Mouse (Mus musculus) urinary bladder, postnatal 10 days (tissue): ENCODE measurements around the gene Folr2.

Source experiments
- DNase-seq: peaks from one replicate; pipeline ENCODE4 v3.0.0; 2022; ENCODE audit warnings: low spot score

Gene Folr2

DNA sequence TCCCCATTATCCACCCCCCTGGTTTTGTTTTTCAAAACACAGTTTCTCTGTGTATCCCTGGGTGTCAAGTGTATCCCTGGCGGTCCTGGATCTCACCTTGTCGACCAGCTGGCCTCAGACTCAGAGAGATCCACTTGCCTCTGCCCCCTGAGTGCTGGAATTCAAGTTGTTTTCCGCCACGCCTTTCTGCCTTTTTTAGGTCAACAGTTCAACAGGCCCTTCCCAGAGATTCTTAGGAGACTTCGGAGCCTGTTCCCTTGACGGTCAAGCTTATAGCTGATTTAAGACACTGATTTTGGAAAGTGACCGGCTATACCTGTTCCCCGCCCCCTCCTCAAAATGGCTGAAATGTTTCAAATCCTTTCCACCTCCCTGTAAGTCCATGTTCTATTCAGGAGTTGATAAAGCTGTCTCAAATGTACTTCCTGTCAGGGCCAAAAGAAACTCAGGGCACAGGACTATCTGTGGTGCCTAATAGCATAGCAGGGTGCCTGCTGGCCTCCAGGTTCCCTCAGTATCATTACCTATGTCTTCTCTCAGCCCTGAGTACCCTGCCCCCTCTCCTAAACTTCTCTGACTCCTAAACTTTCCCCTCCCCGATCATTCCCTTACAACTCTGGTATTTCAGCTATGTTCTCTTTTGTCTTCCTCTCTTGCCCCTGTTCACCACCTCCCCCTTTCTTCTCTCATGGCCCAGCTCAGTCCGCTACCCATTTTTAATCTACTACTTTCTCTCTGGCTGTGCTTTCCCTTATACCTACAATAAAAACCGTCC lies 9.7 kb upstream of the Folr2 start:
- no peak for DNase-seq

DNA sequence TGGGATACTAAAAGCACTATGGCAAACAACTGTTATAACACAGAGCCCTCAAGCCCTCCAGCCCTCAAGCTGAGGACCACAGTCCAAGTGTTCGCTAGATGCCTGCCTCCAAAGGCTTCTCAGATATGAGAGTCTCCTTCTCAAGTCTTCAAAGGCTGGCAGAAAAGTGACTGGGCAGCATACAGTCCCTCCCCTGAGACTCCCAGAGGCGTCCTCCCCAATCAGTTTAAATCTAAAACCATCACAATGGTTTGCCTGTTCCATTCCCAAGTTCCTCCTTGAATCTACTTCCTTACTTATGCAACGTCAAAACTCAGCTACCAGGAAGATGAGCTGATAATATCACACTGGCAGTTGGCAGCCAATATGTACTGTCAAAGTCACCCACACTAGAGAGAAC lies 6.4 kb upstream of the Folr2 start, which contains the start of gene Anapc15:
Anapc15 (plus strand) TSS at position 301 of the 400 bp plus-strand sequence.
- DNase-seq = no peak

DNA sequence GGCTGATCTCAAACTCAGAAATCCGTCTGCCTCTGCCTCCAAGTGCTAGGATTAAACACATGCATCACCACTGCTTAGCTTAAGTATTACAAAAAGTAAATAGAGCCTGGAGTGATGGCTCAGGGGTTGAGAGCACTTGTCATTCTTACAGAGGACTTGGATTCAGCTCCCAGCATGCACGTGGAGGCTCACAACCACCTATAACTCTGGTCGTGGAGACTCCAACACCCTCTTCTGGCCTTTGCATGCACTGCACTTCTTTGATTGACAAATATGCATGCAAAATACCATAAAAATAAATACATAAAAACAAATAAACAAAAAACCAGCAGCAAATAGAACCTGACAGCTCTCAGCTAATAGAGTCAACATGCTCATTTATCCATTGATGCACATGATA lies 5.3 kb upstream of the Folr2 start:
- DNase-seq = no peak

DNA sequence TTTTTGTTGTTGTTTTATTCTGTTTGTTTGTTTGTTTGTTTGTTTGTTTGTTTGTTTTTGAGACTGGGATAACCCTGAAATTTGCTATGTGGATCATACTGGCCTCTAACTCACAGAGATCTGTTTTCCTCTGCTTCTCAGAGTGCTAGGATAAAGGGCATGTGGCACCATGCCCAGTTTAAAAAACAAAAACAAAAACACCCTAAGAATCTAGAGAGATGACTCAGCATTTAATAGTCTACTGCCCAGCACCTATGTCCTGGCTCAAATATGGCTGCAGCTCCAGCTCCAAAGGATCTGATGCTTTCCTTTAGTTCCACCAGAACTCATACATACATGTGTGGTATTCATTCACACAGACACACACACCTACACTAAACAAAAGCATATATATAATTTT lies 4.0 kb upstream of the Folr2 start:
- DNase-seq = no peak

DNA sequence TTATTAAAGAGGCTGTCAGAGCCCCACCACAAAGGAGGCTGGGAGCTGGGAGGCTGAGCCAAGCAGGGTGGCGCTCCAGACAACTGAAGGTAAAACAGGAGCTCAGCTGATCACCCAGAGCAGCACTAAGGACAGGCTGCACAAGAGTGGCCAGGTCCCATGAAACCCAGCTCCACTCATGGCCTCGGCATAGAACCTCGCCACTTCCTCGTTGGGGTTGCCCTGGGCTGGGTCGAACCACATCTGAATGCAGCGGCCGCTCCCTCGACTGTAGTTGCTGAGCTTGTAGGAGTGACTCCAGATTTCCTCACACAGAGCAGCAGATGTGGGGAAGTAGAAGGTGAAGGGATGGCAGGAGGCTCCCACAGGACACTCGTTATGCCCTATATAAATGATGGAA lies 1.4 kb upstream of the Folr2 start:
- DNase-seq = no peak

DNA sequence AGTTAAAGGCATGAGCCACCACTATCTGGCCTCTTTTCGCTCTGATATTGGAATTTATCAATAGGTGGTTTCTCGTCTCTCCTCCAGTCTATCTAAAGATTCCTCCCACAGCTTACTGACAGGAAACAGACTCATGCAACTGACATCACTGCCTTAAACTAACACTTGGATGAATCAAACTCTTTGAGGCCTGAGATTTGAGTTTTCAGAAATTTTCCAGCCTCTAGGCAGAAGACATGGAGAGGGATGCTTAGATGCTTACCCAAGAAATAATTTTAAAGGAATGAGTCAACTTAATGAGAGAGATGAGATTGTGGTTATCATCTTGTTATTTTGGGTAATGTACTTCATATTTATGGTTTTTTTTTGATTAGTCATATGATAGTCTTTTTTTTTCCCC lies 3.2 kb downstream of the Folr2 start:
- no peak for DNase-seq

DNA sequence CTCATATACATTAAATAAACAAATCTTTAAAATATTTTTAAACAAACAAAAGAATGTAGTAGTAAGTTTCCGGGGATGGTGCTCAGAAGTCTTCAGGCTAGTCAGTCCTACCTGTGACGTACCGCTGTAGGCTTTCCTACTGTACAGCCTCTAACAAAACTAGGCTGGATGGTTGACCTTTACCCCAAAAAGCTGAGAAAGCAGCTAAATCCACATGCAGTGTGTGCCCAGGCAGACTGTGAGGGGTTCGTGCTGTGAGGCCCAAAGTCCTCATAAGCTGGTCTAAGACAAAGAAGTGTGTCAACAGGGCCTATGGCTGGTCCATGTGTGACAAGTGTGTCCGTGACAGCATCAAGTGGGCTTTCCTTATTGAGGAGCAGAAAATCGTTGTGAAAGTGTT lies 4.1 kb downstream of the Folr2 start:
- DNase-seq = no peak

DNA sequence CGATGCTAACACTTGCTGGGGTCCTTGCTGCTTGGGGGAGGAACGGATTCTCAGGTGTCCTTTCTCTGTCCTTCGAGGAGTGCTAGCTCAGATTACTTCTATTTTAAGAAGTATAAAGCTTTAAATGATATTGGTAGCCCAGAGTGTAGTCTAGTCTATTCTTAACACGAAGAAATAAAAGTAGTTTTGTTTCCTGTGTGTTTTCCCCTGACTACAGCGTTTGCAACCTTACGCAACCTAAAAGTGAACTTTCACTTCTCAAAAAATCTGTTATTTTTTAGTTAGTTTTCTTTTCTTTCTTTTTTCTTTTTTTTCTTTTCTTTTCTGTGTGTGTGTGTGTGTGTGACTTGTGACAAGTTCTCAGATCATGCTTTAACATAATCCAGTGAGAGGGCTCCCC lies 5.3 kb downstream of the Folr2 start:
- DNase-seq = no peak

DNA sequence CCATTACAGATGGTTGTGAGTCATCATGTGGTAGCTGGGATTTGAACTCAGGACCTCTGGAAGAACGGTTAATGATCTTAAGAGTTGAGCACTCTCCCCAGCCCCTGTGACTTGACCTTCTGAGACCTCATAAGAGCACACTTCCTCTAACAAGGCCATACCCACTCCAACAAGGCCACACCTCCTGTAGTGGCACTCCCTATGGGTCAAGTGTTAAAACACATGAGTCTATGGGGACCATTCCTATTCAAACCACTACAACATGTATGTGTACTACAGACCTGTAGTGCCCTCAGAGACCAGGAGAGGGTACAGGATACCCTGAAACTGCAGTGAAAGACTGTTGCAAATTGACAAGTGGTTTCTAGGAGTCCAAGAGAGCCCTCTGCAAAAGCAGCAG lies 9.1 kb downstream of the Folr2 start:
- DNase-seq = no peak

DNA sequence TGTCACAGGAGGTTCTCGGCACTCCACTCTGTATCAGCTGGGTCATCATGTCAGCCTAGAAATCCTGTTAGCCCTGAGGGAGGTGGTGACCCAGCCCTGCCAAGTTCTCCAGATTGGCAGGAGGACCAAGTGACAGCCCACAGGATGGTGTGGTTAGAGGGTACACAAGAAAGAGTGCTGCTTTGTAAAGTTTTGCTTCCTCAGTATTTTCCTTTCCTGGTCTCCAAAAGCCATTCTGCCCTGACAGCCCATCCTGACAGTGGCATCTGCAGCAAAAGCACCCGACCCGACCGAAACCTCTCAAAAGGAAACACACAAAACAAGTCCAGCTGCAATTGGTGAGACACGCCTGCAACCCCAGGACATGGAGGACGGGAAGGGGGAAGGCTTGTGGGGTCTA lies 12.8 kb downstream of the Folr2 start:
- DNase-seq = no peak

DNA sequence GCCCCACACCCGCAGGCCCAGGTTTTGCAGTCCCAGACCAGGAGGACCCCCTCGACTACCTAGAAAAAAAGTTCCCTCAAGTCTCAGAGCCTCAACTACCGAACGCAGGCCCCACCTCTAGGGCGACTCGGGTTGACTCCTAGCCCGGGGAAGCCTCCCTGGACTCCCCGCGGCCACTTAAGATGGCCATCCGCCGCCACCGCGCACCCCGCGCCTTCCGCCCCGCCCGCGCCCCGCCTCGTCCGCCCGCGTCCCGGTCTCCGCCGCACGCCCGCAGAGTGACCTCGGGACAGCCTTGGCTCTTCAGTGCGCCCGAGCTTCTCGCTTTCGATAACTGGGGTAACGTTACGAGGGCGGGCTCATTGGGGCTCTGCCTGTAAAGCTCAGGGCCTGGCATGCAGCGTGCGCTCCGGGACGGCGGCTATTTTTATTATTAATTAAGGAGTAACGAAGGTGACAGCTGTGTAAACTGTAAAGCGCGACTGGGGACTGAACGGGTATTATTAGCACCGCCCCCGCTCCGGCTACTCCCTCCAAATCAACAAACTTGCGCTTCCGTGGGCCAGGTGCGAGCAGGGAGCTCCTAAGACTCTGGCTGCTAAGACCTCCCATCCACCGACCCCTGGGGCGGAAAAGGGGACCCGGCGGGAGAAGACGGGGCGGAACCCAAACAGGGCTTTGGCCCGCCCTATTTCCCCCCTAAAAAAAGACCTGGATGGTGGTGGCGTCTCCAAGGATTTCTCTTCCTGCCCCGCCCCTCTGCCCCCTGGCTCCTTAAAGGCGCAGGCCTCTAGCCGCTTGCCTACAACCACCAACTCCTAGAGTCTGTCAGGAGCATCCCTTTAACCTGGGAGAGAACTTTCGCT lies 19.2 kb downstream of the Folr2 start, which contains the start of gene Inppl1:
Inppl1 (minus strand) TSS at position 624 of the 866 bp plus-strand sequence.
- DNase-seq = peak; percentile 52

DNA sequence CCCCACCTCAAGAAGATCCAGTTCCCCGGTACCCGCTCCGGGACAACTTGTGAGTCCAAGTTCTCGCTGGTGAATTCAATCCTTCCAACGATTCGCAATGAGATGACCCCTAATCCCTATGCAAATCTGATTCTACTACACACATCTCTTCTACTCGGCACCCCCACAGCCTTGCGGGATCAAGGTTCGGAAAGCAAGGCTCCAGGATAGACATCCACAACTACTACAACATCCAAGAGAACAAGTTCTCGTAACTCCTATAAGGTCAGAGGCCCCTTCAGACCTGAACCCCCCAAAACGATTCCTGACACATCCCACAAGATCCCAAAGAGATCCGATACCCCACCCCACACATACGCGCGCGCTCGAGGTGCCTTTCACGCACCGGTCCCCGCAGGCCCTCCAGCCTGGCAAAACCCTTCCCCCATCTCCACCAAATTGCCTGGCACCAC lies 19.8 kb downstream of the Folr2 start:
- no peak for DNase-seq

DNA sequence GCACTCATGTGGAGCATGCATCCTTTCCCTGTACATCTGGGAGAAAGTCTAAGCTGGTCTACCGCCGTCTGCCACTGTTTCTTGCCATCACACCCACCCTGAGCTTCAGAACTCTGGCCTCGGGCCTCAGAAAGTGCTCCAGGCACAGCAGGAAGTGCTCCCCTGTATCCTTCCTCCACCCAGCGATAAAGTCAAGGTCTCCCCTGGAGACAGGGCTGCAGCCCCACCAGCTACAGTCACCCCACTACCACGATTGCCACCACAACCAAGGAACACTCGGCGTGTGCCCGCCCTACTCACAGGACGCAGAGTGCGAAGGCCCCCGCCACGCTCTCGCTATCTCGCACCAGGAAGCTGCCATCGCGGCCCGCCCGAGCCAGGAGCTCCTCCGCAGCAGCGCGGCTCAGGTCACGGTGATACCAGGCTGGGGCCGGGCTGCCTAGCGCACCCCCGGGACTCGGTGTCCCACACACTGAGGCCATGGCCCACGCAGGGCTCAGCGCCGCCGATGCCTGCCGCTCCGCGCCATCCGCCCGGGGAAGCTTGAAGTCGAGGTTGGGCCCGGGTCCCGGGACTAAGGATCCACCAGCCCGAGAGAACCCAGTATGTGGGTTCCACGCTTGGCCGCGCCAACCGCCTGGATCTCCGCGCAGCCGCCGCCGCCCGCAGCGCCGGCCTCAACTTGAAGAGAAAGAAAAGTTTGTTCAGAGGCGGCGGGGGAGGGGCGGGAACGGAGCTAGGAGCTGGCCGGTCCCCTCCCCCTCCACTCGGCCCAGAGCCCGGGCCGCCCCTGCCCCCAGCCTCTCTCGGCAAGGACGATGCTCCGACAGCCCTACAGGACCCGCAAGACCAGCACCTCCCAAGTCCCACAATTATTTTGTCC lies 20.5 kb downstream of the Folr2 start:
- no peak for DNase-seq

DNA sequence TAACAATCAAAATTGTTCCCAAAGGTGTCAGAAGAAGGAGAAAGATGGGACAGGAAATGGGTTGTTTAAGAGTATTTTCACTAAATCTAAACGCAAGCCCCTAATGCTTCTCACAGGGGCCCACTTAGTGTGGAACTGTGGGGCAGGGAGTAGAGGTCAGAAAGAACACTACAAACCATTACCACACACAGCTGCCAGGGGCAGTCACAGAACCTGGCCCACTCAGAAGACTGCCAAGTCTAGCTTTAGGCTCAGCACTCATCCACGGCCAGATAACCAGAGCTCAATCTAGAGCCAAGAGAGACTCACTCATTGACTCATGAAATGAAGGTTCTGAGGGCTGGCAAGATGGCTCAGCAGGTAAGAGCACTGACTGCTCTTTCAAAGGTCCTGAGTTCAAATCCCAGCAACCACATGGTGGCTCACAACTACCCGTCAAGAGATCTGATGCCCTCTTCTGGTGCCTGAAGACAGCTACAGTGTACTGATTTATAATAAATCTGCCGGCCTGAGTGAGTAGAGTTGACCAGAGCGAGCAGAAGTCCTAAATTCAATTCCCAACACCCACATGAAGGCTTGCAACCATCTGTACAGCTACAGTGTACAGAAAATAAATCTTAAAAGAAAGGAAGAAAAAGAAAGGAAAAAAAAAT lies 21.4 kb downstream of the Folr2 start:
- no peak for DNase-seq

DNA sequence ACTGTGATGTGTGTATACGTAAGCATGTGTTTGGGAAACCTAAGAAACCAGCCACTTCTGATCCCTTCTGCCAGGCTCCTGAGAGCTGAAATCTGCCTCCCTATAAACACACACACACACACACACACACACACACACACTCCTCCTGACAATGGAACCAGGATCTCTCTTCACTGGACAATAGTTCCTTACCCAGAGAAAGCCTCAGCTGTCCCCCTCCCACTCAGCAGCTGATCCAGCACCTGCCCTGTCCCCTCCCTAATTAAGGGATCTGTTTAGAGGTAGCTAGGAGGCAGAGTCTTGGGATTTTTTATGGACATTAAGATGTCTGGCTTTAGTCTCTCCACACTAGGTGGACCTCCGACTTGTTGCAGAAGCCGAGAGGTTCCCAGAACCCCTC lies 22.1 kb downstream of the Folr2 start:
- DNase-seq = no peak

DNA sequence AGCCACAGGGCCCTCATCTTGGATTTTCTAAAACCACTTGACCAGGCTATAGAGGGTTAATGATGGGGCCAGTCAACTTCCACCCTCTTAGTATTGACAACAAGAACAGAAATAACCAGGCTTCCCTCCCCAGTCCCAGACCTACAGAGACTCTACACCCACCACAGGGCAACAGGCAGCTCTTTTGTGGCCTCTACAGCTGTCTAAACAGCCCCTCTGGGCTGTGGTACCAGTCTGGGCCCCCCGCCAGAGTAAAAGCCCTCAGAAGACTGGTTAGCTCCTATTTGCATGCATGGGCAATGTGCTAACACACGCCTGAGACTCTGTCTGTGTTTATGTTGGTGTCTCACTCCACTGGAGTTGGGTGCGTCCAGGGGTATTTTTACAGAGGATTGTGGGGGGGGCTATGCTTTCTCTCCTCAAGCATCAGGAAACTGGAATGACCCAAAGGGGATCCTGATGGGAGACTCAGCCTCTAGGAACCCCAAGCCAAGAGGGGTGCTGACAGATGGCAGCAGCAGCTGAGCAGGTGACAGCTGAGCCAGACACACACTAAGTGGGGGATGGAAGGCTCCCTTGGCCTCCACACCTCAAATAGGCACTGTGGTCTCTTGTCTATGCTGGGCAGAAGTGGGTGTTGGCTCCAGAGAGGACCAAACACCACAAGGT lies 22.9 kb downstream of the Folr2 start:
- DNase-seq = no peak

DNA sequence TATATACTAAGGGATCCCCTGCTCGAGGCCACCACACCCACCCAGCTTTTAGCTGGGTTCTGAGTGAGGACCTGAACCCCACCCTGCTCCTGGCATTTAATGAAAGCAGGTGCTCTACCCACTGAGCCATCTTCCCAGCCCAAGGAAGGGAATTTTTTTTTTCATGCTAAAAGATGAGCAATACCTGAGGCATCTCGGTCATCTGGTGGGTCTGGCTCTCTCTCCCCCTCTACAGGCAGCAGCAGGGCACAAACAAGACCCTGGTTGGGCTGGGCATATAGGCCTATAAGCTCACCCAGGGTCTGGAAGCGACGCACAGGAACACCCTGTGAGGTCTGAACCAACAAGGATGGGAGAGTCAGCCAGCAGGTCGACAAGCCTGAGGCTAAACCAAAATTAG lies 23.6 kb downstream of the Folr2 start:
- DNase-seq = no peak

DNA sequence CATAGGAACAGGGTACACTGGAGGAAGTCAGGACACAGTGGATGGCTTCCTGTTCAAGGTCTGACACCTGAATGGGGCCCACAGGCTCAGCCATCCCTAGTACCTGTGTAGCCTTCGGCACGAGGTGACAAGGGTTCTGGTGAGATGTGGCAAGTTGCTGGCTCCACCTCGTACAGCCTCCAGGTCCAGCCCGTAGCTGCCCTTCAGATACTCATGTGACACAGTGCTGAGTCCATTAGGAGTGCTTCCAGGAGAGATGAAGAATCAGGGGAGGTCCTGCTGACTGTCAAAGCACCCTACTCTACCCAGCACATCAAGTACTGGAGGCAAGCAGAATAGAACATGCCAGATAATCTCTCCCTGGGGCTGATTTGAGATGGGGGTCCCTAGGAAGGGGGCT lies 24.6 kb downstream of the Folr2 start:
- DNase-seq = no peak

DNA sequence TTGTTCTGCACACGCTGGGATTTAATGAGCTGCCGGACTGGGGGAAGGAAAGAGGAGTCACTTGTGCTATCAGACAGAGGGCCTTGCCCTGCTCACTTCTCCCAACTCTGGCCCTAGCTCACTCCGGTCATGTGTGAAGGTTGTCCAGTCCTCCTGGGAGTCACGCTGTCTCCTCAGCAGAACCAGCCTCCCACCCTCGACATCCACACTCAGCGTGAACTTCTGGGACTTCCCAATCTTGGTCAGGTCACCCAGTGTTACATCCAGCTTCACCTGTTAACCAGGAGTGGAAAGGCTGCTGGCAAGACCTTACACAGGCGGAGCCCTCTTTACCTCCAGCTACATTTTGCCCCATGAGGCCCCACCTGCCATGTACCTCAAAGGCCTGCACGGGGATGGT lies 25.6 kb downstream of the Folr2 start:
- no peak for DNase-seq

DNA sequence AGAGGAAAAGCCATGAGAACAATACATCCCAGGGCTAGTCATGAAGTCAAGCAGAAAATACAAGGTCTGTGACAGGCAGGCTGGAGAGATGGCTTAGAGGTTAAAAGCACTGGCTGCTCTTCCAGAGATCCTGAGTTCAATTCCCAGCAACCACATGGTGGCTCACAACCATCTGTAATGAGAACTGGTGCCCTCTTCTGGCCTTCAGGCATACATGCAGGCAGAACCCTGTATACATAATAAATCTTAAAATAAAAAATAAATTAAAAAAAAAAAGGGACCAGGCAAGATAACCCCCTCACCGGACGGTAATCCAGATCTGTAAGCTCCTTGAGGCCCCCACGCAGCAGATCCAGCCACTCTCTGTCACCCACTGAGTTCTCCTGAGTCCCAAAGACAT lies 26.6 kb downstream of the Folr2 start:
- DNase-seq = no peak
